Mouse (Mus musculus) neural tube, embryonic 15.5 days (tissue): ENCODE results near the gene Dok5. TPM values are rescaled to one million over a fixed set of nuclear protein-coding genes. Genes with fewer than 3 reads are reported as not detected.
A peak's percentile ranks its signal among the peaks of the same experiment; 100 is the strongest.

ENCODE experiments used
- ATAC-seq: fragments of 200-750 bp; cut with Nextera tagmentation; 2 replicates; pipeline ENCODE4 v1.8.0; 2017; ENCODE audit warnings: mild to moderate bottlenecking, moderate TSS enrichment, moderate library complexity; ENCODE audit not compliant: low FRiP score
- H3K27ac ChIP-seq: fragments of 300-500 bp; sonication (generic); replicated peaks from 2 replicates; pipeline ENCODE4 v1.5.1; 2015; ENCODE audit warnings: mild to moderate bottlenecking, inconsistent platforms
- H3K27me3 ChIP-seq: fragments of 300-500 bp; sonication (generic); replicated peaks from 2 replicates; pipeline ENCODE4 v1.6.1; 2015; ENCODE audit warnings: inconsistent platforms
- H3K36me3 ChIP-seq: fragments of 300-500 bp; sonication (generic); 2 replicates; pipeline ENCODE4 v1.6.1; 2015; ENCODE audit warnings: inconsistent platforms
- H3K4me1 ChIP-seq: fragments of 300-500 bp; sonication (generic); 2 replicates; pipeline ENCODE4 v1.6.1; 2015; ENCODE audit warnings: inconsistent platforms
- H3K4me2 ChIP-seq: fragments of 300-500 bp; sonication (generic); 2 replicates; pipeline ENCODE4 v1.6.1; 2015; ENCODE audit warnings: inconsistent platforms, mild to moderate bottlenecking, moderate library complexity
- H3K4me3 ChIP-seq: fragments of 300-500 bp; sonication (generic); replicated peaks from 2 replicates; pipeline ENCODE4 v1.5.1; 2015; ENCODE audit warnings: mild to moderate bottlenecking, inconsistent platforms
- H3K9ac ChIP-seq: fragments of 300-500 bp; sonication (generic); replicated peaks from 2 replicates; pipeline ENCODE4 v1.6.1; 2015; ENCODE audit warnings: mild to moderate bottlenecking, inconsistent platforms
- H3K9me3 ChIP-seq: fragments of 300-500 bp; sonication (generic); replicated peaks from 2 replicates; pipeline ENCODE4 v1.6.1; 2016; ENCODE audit warnings: inconsistent platforms
- WGBS: fragments of 180-500 bp; shearing (Covaris S2); methylation state at CpG from one replicate; pipeline ENCODE4 v1.1.7; 2015; ENCODE audit warnings: mixed read lengths; 5-methylcytosine and 5-hydroxymethylcytosine counted together
- polyA plus RNA-seq: library from polyadenylated mRNA; unstranded; fragments of >200 nt; fragmentation: Nextera tagmentation; extraction: Ambion mirVana; gene quantifications from 2 replicates; pipeline ENCODE4 v1.2.1, GENCODE M21; 2015

Gene Dok5
- polyA plus RNA-seq, 1 experiment from 2014 or later: 70.9 TPM

GRCm38 (mm10) chr2:170739713-170740365 is 8.2 kb downstream of the Dok5 start:
- Histone ChIP-seq H3K9me3 (no peaks in the 10 kb centered on the region), H3K4me3 (no peak overlapping the region), H3K27ac (peak overlapping the region; percentile 33; the same call in 1 of the 2 replicates), H3K9ac (no peak overlapping the region), H3K36me3 (no peaks in the 10 kb centered on the region), H3K4me1 (peaks cover 42% of the 10 kb centered on the region), H3K27me3 (no peaks in the 10 kb centered on the region), H3K4me2 (no peak overlapping the region)
- WGBS: 55% methylated on average over 8 of the region's 8 CpGs
- no peak for ATAC-seq

- no peak overlapping the region for H3K27ac ChIP-seq
- H3K4me1 ChIP-seq: peaks cover 24% of the 10 kb centered on the region
- no peak overlapping the region for H3K9ac ChIP-seq
- ATAC-seq: no peak
- no peak overlapping the region for H3K4me2 ChIP-seq
- no peaks in the 10 kb centered on the region for H3K36me3 ChIP-seq
- no peak overlapping the region for H3K4me3 ChIP-seq
- 71% methylated on average over 2 of the region's 2 CpGs for WGBS
- no peaks in the 10 kb centered on the region for H3K27me3 ChIP-seq
- H3K9me3 ChIP-seq: no peaks in the 10 kb centered on the region
These were observed 11.9 kb downstream of the Dok5 start for GRCm38 (mm10) chr2:170743521-170743920.

- Histone ChIP-seq H3K36me3 (no peaks in the 10 kb centered on the region), H3K4me3 (no peak overlapping the region), H3K4me2 (no peak overlapping the region), H3K27ac (0 out of 2 replicates have a peak overlapping the region, but pooled peaks have one; percentile 23), H3K9me3 (no peaks in the 10 kb centered on the region), H3K27me3 (no peaks in the 10 kb centered on the region), H3K9ac (no peak overlapping the region), H3K4me1 (peaks cover 24% of the 10 kb centered on the region)
- no peak; the same call in 1 of the 2 replicates for ATAC-seq
- 57% methylated on average over 3 of the region's 3 CpGs for WGBS
These were observed 17.3 kb downstream of the Dok5 start for GRCm38 (mm10) chr2:170748901-170749300.

- Histone ChIP-seq H3K4me2 (no peak overlapping the region), H3K9ac (no peak overlapping the region), H3K36me3 (no peaks in the 10 kb centered on the region), H3K4me3 (no peak overlapping the region), H3K27ac (no peak overlapping the region), H3K27me3 (no peaks in the 10 kb centered on the region), H3K9me3 (no peaks in the 10 kb centered on the region), H3K4me1 (peaks cover 49% of the 10 kb centered on the region)
- WGBS: 74% methylated on average over 10 of the region's 10 CpGs
- no peak for ATAC-seq
These were observed 20.7 kb downstream of the Dok5 start for GRCm38 (mm10) chr2:170752191-170752850.

GRCm38 (mm10) chr2:170755817-170756216 is 24.2 kb downstream of the Dok5 start:
- Histone ChIP-seq H3K9ac (no peak overlapping the region), H3K36me3 (no peaks in the 10 kb centered on the region), H3K27ac (no peak overlapping the region), H3K27me3 (no peaks in the 10 kb centered on the region), H3K9me3 (no peaks in the 10 kb centered on the region), H3K4me3 (no peak overlapping the region), H3K4me2 (no peak overlapping the region), H3K4me1 (peaks cover 64% of the 10 kb centered on the region)
- WGBS: 57% methylated on average over 2 of the region's 2 CpGs
- ATAC-seq: no peak

GRCm38 (mm10) chr2:170756667-170757066 is 25.1 kb downstream of the Dok5 start:
- Histone ChIP-seq H3K4me2 (peak overlapping the region; percentile 5; the same call in 1 of the 2 replicates), H3K9ac (0 out of 2 replicates have a peak overlapping the region, but pooled peaks have one; percentile 14), H3K4me3 (no peak overlapping the region), H3K27me3 (no peaks in the 10 kb centered on the region), H3K9me3 (no peaks in the 10 kb centered on the region), H3K36me3 (no peaks in the 10 kb centered on the region), H3K4me1 (peaks cover 63% of the 10 kb centered on the region), H3K27ac (peak overlapping the region; percentile 61)
- ATAC-seq: no peak
- WGBS: 33% methylated on average over 7 of the region's 7 CpGs

- H3K4me3 ChIP-seq: no peak overlapping the region
- H3K27ac ChIP-seq: peak overlapping the region; percentile 61
- H3K9me3 ChIP-seq: no peaks in the 10 kb centered on the region
- 27% methylated on average over 14 of the region's 14 CpGs for WGBS
- ATAC-seq: peak; percentile 48
- peaks cover 57% of the 10 kb centered on the region for H3K4me1 ChIP-seq
- 0 out of 2 replicates have a peak overlapping the region, but pooled peaks have one; percentile 14 for H3K9ac ChIP-seq
- no peaks in the 10 kb centered on the region for H3K27me3 ChIP-seq
- no peaks in the 10 kb centered on the region for H3K36me3 ChIP-seq
- H3K4me2 ChIP-seq: peak overlapping the region; percentile 5; the same call in 1 of the 2 replicates
These were observed 25.7 kb downstream of the Dok5 start for GRCm38 (mm10) chr2:170757228-170757875.

GRCm38 (mm10) chr2:170758201-170758600 is 26.6 kb downstream of the Dok5 start:
- Histone ChIP-seq H3K4me3 (no peak overlapping the region), H3K27ac (peak overlapping the region; percentile 61), H3K9ac (no peak overlapping the region), H3K4me1 (peaks cover 50% of the 10 kb centered on the region), H3K4me2 (no peak overlapping the region), H3K27me3 (no peaks in the 10 kb centered on the region), H3K9me3 (no peaks in the 10 kb centered on the region), H3K36me3 (no peaks in the 10 kb centered on the region)
- WGBS: 42% methylated on average over 5 of the region's 5 CpGs
- 0 out of 2 replicates have a peak, but pooled peaks have one; percentile 17 for ATAC-seq

- no peaks in the 10 kb centered on the region for H3K36me3 ChIP-seq
- no peak overlapping the region for H3K4me3 ChIP-seq
- no peaks in the 10 kb centered on the region for H3K9me3 ChIP-seq
- no peak overlapping the region for H3K27ac ChIP-seq
- no peak overlapping the region for H3K4me2 ChIP-seq
- no peak overlapping the region for H3K9ac ChIP-seq
- peaks cover 21% of the 10 kb centered on the region for H3K4me1 ChIP-seq
- no peaks in the 10 kb centered on the region for H3K27me3 ChIP-seq
- ATAC-seq: no peak
- 68% methylated on average over 3 of the region's 3 CpGs for WGBS
These were observed 33.1 kb downstream of the Dok5 start for GRCm38 (mm10) chr2:170764704-170765103.

GRCm38 (mm10) chr2:170767243-170767642 is 35.6 kb downstream of the Dok5 start:
- H3K9ac ChIP-seq: no peak overlapping the region
- H3K36me3 ChIP-seq: no peaks in the 10 kb centered on the region
- no peak overlapping the region for H3K4me2 ChIP-seq
- 0 out of 2 replicates have a peak, but pooled peaks have one; percentile 37 for ATAC-seq
- no peak overlapping the region for H3K4me3 ChIP-seq
- 23% methylated on average over 8 of the region's 8 CpGs for WGBS
- H3K27ac ChIP-seq: peak overlapping the region; percentile 30
- no peaks in the 10 kb centered on the region for H3K27me3 ChIP-seq
- peaks cover 34% of the 10 kb centered on the region for H3K4me1 ChIP-seq
- no peaks in the 10 kb centered on the region for H3K9me3 ChIP-seq

- Histone ChIP-seq H3K4me1 (peaks cover 49% of the 10 kb centered on the region), H3K36me3 (no peaks in the 10 kb centered on the region), H3K9me3 (no peaks in the 10 kb centered on the region), H3K9ac (no peak overlapping the region), H3K27ac (no peak overlapping the region), H3K4me3 (no peak overlapping the region), H3K27me3 (no peaks in the 10 kb centered on the region), H3K4me2 (no peak overlapping the region)
- WGBS: 90% methylated on average over 6 of the region's 6 CpGs
- ATAC-seq: no peak
These were observed 37.1 kb downstream of the Dok5 start for GRCm38 (mm10) chr2:170768699-170769098.
